Mouse (Mus musculus) gastrocnemius, postnatal 4 days (tissue): Measurements from ENCODE around the gene 4922502D21Rik. TPM values are rescaled to one million over a fixed set of nuclear protein-coding genes. Genes with fewer than 3 reads are reported as not detected.
"Not testable (repeated sequence)": the region's sequence is repeated elsewhere in the genome, so short reads cannot be mapped to it uniquely, and the experiment has no call there.

ENCODE experiments used
- DNase-seq, 2 experiments: peaks; one replicate each; pipeline ENCODE4 v3.0.0; 2021 to 2022; ENCODE audit warnings: low spot score in 2 of 2, mixed read lengths in 2 of 2
- long read RNA-seq, 2 experiments: library from polyadenylated mRNA; stranded (forward); transcript quantifications; one replicate each; pipeline ENCODE4 v2.0.0; 2021
- total RNA-seq, 2 experiments: library from RNA; stranded (reverse); gene quantifications; 2 replicates each; pipeline ENCODE4 v1.2.3; 2021

Gene 4922502D21Rik
- not detected for total RNA-seq
- long read RNA-seq, experiment 1 = 0 reads
- long read RNA-seq, experiment 2 = 0 reads

- DNase-seq = no peak
These were observed at the start of gene 4922502D21Rik for GRCm38 (mm10) chr6:129331610-129332009. TSS of gene 4922502D21Rik (minus strand) at chr6:129331796.

DNA sequence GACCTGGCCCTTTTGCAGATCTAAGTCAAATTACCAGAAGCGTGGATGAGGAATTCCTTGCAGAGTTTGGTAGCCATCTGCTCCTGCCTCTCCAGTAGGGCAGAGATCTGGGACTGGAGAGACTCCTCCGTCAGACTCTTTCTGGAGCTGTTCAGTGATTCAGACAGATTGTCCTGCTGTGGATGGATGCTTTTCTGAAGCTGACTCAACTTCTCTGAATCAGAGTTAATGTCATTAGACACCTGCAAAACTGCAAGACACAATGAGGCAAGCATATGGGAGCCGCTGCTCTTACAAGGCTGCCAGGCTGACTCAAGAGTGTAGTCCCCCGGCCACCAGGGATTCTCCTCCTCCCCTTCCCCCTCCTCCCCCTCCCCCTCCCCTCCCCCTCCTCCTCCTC is 48.9 kb upstream of the 4922502D21Rik start:
- no peak for DNase-seq

- DNase-seq = no peak
These were observed 43.4 kb upstream of the 4922502D21Rik start for GRCm38 (mm10) chr6:129374937-129375471.

GRCm38 (mm10) chr6:129369374-129370132 is 38.0 kb upstream of the 4922502D21Rik start:
- DNase-seq = no peak

GRCm38 (mm10) chr6:129365959-129366359 is 34.4 kb upstream of the 4922502D21Rik start:
- no peak for DNase-seq

- no peak for DNase-seq
These were observed 32.3 kb upstream of the 4922502D21Rik start for GRCm38 (mm10) chr6:129363942-129364341.

DNA sequence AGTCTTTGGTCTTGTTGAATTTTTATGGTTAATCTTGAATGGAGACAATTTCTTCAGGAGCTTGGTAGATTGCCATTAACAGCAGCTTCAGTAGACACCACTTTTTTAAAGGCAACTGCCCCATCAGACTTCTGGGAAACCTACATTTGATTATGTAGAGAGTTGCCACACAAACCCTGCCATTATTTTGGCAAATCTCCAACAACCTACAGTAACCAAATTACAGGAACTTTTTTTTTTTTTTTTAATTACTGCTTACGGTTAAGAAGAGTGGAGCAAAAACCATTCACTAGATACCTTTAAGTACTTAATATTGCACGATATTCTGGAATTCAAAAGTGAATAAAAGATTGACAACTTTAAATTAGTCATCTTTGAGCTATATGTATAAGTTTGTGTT is 27.9 kb upstream of the 4922502D21Rik start:
- no peak for DNase-seq

GRCm38 (mm10) chr6:129356430-129356829 is 24.8 kb upstream of the 4922502D21Rik start:
- no peak for DNase-seq

DNA sequence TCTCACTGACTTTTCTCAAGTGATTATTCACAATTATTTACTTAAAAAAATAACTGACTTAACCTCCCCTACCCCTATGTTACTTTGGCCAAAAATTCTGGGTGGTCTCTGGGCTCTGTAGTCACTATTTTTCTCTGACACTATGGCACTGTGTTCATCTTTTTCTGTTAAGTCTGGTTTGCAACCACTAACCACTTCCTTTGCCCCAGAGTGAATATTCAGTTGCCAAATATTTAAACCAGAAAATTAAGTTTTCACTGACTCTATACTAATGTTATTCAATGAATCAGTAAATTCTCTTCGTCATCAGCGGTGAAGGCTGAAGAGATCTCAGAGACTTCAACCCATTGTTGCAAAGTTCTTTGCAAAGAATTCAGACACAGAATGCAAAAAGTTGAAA is 24.2 kb upstream of the 4922502D21Rik start:
- no peak for DNase-seq

GRCm38 (mm10) chr6:129351091-129351490 is 19.5 kb upstream of the 4922502D21Rik start:
- DNase-seq = no peak

DNA sequence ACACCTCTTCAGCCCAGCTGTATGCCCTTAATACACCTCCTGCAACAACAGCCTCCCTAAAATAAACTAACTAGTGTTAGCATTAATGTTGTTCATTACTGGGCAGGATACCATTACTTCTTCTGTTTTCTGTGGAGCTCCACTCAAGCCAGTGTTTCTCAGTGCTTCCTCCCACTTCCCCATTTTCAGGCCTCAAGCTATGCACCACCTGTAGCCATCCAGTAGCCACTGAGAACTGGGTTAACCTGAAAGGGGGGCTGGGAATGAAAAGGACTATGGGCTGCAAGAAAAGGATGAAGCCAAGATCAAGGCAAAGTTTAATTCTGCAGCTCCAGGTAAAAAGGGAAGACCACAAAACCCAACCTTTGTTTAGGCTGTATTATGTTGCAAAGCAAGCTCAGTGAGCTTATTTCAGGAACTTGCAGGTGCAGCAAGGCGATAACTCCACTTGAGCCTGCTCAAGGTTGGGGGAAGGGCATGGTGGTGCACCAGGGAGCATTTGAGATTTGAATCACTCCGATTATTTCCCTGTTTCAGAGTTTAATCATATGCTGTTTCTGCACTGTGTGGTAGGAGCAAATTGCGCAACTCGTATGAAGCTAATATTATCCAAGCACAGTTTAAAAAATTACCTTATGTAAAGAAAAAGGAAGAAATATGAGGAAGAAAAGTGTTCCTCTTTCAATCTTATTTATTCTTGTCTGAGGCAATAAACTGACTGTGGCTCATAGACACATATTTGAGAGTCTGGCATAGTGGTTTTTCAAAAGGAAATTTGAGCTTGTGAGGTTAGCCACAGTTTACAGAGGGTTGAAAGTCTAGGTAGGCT is 18.1 kb upstream of the 4922502D21Rik start:
- DNase-seq = no peak

DNA sequence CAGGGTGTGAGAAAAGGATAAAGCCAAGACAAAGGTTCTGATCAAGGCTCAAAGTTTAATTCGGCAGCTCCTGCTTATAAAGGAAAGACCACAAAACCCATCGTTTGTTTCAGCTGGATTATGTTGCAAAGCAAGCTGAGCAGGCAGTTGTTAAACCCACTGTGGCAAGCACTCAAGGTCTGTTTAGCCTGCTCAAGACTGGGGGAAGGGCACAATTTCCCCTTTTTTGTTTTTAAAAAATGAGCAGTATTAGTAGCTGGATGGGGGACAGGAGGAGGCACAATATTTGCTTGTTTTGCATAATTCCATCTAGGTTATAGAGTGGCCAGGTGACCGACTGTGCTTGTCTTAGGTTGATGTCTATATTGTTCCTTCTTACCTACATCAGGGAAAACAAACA is 12.8 kb upstream of the 4922502D21Rik start:
- no peak for DNase-seq

DNA sequence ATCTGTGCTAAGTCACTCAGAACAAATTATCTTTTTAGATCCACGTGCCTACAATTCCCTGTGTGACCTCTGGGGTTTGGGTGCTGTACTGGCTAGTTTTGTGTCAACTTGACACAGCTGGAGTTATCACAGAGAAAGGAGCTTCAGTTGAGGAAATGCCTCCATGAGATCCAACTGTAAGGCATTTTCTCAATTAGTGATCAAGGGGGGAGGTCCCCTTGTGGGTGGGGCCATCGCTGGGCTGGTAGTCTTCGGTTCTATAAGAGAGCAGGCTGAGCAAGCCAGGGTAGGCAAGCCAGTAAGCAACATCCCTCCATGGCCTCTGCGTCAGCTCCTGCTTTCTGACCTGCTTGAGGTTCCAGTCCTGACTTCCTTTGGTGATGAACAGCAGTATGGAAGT is 10.8 kb upstream of the 4922502D21Rik start, which contains the start of gene Clec12a:
TSS of gene Clec12a (plus strand) at position 301 of the 400 bp plus-strand sequence.
- not testable (repeated sequence) for DNase-seq

- no peak for DNase-seq
These were observed 6.2 kb upstream of the 4922502D21Rik start for GRCm38 (mm10) chr6:129337751-129338150.

- peak in 1 of 2 experiments; percentile 21 for DNase-seq
These were observed 2.1 kb upstream of the 4922502D21Rik start for GRCm38 (mm10) chr6:129333674-129334078.

DNA sequence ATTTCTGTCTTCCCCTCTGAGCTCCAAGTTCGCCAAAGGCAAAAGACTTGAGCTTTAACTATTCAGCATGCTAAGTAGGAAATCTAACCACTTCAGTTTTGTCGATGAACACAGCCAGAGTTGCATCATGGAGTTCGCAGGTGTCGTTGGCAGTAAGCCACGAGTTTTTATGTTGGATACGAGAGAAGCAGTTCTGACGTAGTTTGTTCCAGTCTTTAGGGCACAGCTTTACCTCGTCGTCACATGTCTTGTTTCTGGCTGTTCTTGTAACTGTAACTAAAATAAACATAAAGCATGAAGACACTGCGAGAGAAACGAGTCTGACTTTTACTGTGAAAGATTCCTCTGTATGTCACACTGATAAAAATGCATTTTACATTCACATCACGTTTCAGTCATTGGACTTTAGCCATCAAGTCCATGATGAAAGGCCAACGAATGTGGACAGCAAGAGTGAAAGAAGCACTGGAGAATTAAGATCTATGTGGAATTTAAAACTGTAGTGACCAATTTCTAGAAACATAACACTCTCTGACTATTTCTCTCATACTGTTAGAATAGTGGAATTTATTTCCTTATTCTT is 4.9 kb downstream of the 4922502D21Rik start:
- no peak for DNase-seq

DNA sequence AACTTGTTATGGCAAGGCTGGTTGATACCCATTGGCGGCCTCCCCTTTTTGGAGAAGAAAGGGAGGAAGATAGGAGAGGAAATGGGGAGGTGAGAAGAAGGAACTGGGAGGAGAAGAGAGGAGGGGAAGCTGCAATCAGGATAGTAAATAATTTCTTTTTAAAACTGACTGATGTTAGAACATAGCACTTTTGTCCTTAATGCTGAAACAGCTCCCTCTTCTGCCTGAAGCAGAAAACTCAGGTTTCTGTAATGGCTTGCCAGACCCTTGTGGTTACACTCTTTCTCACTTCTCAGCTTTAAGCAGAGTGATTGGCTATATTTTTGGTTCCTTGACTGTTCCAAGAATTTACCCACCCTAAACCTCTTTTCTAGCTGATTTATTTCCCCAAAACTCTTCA is 5.6 kb downstream of the 4922502D21Rik start:
- no peak for DNase-seq

DNA sequence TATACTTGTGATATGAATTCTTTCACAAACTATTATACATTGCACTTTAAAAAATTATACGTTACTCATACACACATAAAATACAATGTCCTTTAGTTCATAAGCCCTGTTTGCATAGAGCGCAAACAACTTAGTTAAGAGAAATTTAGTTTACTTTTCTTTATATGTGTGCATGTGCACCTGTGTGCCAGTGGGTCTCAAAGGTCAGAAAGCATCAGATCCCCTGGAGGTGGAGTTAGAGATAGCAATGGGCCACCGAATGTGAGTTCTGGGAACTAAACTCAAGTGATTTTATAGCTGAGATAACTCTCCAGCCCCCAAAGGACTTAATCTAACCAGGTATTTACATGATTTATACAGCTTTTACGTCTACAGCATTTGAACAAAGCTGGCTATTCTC is 12.3 kb downstream of the 4922502D21Rik start:
- DNase-seq = no peak

DNA sequence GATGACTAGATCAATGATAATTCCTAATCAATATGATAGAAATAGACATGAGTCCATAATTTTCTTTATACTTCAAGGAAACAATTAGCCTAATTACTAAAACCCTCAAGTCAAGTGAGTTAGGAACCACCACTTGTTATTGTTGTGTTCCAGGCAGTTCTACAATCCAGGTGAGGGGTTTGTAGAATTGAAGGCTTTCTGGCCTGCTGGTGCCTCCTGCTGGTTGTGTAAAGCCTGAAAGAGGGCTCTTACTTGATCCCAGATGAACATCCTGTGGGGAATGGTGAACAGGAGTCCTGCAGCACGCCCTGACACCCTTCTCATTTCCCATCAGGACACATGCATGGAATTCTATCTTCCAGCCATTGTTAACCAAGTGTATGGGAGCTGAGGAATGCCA is 13.2 kb downstream of the 4922502D21Rik start:
- no peak for DNase-seq

DNA sequence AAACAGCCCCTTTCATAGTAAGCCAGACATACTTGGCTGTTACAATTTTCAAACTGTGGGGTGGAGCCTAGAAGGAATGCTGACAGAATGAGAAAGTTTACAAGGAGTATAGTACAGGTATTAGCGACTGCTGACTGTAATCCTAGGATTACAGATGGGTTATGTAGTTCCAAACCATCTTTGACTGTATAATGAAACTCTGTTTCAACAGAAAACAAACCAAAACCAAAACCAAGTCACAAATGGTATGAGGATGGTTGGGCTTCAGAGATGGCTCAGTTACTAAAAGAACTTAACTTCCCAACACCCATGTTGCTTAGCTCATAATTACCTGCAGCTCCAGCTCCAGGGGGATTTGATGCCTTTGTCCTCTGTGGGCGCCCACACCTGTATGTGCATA is 15.1 kb downstream of the 4922502D21Rik start:
- DNase-seq = no peak

DNA sequence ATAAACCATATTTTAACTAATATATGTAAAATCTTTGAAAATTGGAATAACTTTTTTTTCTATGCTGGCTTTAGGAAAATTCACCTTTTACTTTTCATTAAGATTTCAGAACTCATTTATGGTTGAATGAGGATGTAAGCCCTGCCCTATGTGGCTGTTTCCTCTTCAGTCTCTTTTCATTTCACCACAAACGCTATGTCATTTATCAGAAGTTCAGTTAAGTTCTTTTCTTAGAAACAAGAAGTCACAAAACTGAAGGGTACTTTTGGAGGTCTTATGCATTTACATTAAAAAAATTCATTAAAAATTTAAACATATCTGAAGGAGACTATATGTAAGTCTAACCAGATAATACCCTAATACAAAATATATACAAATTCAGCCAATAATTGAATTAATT is 15.9 kb downstream of the 4922502D21Rik start:
- DNase-seq = no peak
